Mouse (Mus musculus): Measurements from ENCODE around the gene Cox5a. TPM values are rescaled to one million over a fixed set of nuclear protein-coding genes. Genes with fewer than 3 reads are reported as not detected.

Cox5a gene
- polyA plus RNA-seq, 1 experiment, result 1,569 TPM

- Histone ChIP-seq H3K27ac (ENCODE audit: insufficient read depth, low read depth, low read length) (no peak overlapping the region), H3K4me3 (ENCODE audit: low read depth, low read length) (no peak overlapping the region), H3K36me3 (ENCODE audit: control insufficient read depth, insufficient read depth, low read length) (peaks cover 54% of the 10 kb centered on the region), H3K27me3 (ENCODE audit: control insufficient read depth, insufficient read depth, low read length) (no peaks in the 10 kb centered on the region), H3K4me1 (ENCODE audit: control insufficient read depth, insufficient read depth, insufficient read length, low read length) (peaks cover 6% of the 10 kb centered on the region; the same call in 1 of the 2 replicates)
- 0% methylated on average over 1 of the region's 1 CpGs for WGBS
- TF ChIP-seq POLR2A (IDR thresholded peaks at IDR 0.05; ENCODE audit: low read depth, low read length) (no peak), CTCF (IDR thresholded peaks at IDR 0.05; ENCODE audit: extremely low read depth, insufficient read length, insufficient replicate concordance, low read depth, low read length) (no peak)
These were observed 20.2 kb downstream of the Cox5a start for GRCm38 (mm10) chr9:57541312-57541711.

- no peak overlapping the region for H3K27ac ChIP-seq (ENCODE audit: insufficient read depth, low read depth, low read length)
- peaks cover 68% of the 10 kb centered on the region for H3K36me3 ChIP-seq (ENCODE audit: control insufficient read depth, insufficient read depth, low read length)
- peaks cover 18% of the 10 kb centered on the region for H3K4me1 ChIP-seq (ENCODE audit: control insufficient read depth, insufficient read depth, insufficient read length, low read length)
- H3K27me3 ChIP-seq (ENCODE audit: control insufficient read depth, insufficient read depth, low read length), result no peaks in the 10 kb centered on the region
- H3K4me3 ChIP-seq (ENCODE audit: low read depth, low read length), result no peak overlapping the region
- WGBS, result 72% methylated on average over 3 of the region's 3 CpGs
- TF ChIP-seq POLR2A (IDR thresholded peaks at IDR 0.05; ENCODE audit: low read depth, low read length) (no peak), CTCF (IDR thresholded peaks at IDR 0.05; ENCODE audit: extremely low read depth, insufficient read length, insufficient replicate concordance, low read depth, low read length) (no peak)
These were observed 22.9 kb downstream of the Cox5a start for GRCm38 (mm10) chr9:57543951-57544350.

GRCm38 (mm10) chr9:57547287-57547686 lies 26.2 kb downstream of the Cox5a start:
- no peak overlapping the region for H3K4me3 ChIP-seq (ENCODE audit: low read depth, low read length)
- TF ChIP-seq CTCF (IDR thresholded peaks at IDR 0.05; ENCODE audit: extremely low read depth, insufficient read length, insufficient replicate concordance, low read depth, low read length), result no peak
- no peak for TF ChIP-seq POLR2A (IDR thresholded peaks at IDR 0.05; ENCODE audit: low read depth, low read length)
- H3K27me3 ChIP-seq (ENCODE audit: control insufficient read depth, insufficient read depth, low read length), result no peaks in the 10 kb centered on the region
- peaks cover 62% of the 10 kb centered on the region for H3K36me3 ChIP-seq (ENCODE audit: control insufficient read depth, insufficient read depth, low read length)
- peaks cover 28% of the 10 kb centered on the region for H3K4me1 ChIP-seq (ENCODE audit: control insufficient read depth, insufficient read depth, insufficient read length, low read length)
- 23% methylated on average over 5 of the region's 5 CpGs for WGBS
- H3K27ac ChIP-seq (ENCODE audit: insufficient read depth, low read depth, low read length), result peak overlapping the region; percentile 89

- Histone ChIP-seq H3K27ac (ENCODE audit: insufficient read depth, low read depth, low read length) (peak overlapping the region; percentile 89), H3K36me3 (ENCODE audit: control insufficient read depth, insufficient read depth, low read length) (peaks cover 56% of the 10 kb centered on the region), H3K27me3 (ENCODE audit: control insufficient read depth, insufficient read depth, low read length) (no peaks in the 10 kb centered on the region), H3K4me3 (ENCODE audit: low read depth, low read length) (peak overlapping the region; percentile 14), H3K4me1 (ENCODE audit: control insufficient read depth, insufficient read depth, insufficient read length, low read length) (peaks cover 28% of the 10 kb centered on the region)
- TF ChIP-seq CTCF (IDR thresholded peaks at IDR 0.05; ENCODE audit: extremely low read depth, insufficient read length, insufficient replicate concordance, low read depth, low read length), result no peak
- 57% methylated on average over 11 of the region's 11 CpGs for WGBS
These were observed 26.8 kb downstream of the Cox5a start for GRCm38 (mm10) chr9:57547869-57548268.

- no peak overlapping the region for H3K4me3 ChIP-seq (ENCODE audit: low read depth, low read length)
- WGBS, result 93% methylated on average over 4 of the region's 4 CpGs
- H3K27ac ChIP-seq (ENCODE audit: insufficient read depth, low read depth, low read length), result peak overlapping the region; percentile 99; the same call in 1 of the 2 replicates
These were observed 28.1 kb downstream of the Cox5a start for GRCm38 (mm10) chr9:57549186-57549585.

GRCm38 (mm10) chr9:57550126-57550862 lies 29.2 kb downstream of the Cox5a start:
- H3K27ac ChIP-seq (ENCODE audit: insufficient read depth, low read depth, low read length), result peak overlapping the region; percentile 99
- 29% methylated on average over 11 of the region's 11 CpGs for WGBS
- H3K36me3 ChIP-seq (ENCODE audit: control insufficient read depth, insufficient read depth, low read length), result peaks cover 34% of the 10 kb centered on the region
- no peak; the same call in 1 of the 2 replicates for TF ChIP-seq POLR2A (IDR thresholded peaks at IDR 0.05; ENCODE audit: low read depth, low read length)
- no peak for TF ChIP-seq CTCF (IDR thresholded peaks at IDR 0.05; ENCODE audit: extremely low read depth, insufficient read length, insufficient replicate concordance, low read depth, low read length)
- H3K4me1 ChIP-seq (ENCODE audit: control insufficient read depth, insufficient read depth, insufficient read length, low read length), result peaks cover 36% of the 10 kb centered on the region
- H3K27me3 ChIP-seq (ENCODE audit: control insufficient read depth, insufficient read depth, low read length), result no peaks in the 10 kb centered on the region
- H3K4me3 ChIP-seq (ENCODE audit: low read depth, low read length), result peak overlapping the region; percentile 10; the same call in 1 of the 2 replicates

More at GRCm38 (mm10) chr9:57549186-57549585, 28.1 kb downstream of the Cox5a start:
- Histone ChIP-seq H3K4me1 (ENCODE audit: control insufficient read depth, insufficient read depth, insufficient read length, low read length) (peaks cover 36% of the 10 kb centered on the region), H3K36me3 (ENCODE audit: control insufficient read depth, insufficient read depth, low read length) (peaks cover 44% of the 10 kb centered on the region), H3K27me3 (ENCODE audit: control insufficient read depth, insufficient read depth, low read length) (no peaks in the 10 kb centered on the region)
- TF ChIP-seq POLR2A (IDR thresholded peaks at IDR 0.05; ENCODE audit: low read depth, low read length), result no peak
- TF ChIP-seq CTCF (IDR thresholded peaks at IDR 0.05; ENCODE audit: extremely low read depth, insufficient read length, insufficient replicate concordance, low read depth, low read length), result no peak

- WGBS, result 7% methylated on average over 28 of the region's 28 CpGs
- TF ChIP-seq POLR2A (IDR thresholded peaks at IDR 0.05; ENCODE audit: low read depth, low read length) (peak; percentile 73; the same call in 1 of the 2 replicates), CTCF (IDR thresholded peaks at IDR 0.05; ENCODE audit: extremely low read depth, insufficient read length, insufficient replicate concordance, low read depth, low read length) (no peak)
- Histone ChIP-seq H3K27me3 (ENCODE audit: control insufficient read depth, insufficient read depth, low read length) (no peaks in the 10 kb centered on the region), H3K4me3 (ENCODE audit: low read depth, low read length) (peak within 1 kb of the TSS; percentile 94), H3K4me1 (ENCODE audit: control insufficient read depth, insufficient read depth, insufficient read length, low read length) (peaks cover 33% of the 10 kb centered on the region), H3K36me3 (ENCODE audit: control insufficient read depth, insufficient read depth, low read length) (peaks cover 22% of the 10 kb centered on the region), H3K27ac (ENCODE audit: insufficient read depth, low read depth, low read length) (peak within 1 kb of the TSS; percentile 90)
These were observed 31.2 kb downstream of the Cox5a start, which contains the start of gene Mpi for GRCm38 (mm10) chr9:57552139-57552887. Mpi (minus strand) TSS chr9:57552763.

Data from small intestine, adult 2 months (tissue).